Mouse (Mus musculus) MEL (cell line): ENCODE data around the gene Slc1a7. TPM values are rescaled to one million over a fixed set of nuclear protein-coding genes. Genes with fewer than 3 reads are reported as not detected.

ENCODE experiments used
- DNase-seq: peaks from one replicate; pipeline ENCODE4 v3.0.0; 2011; ENCODE audit warnings: low read depth, low spot score
- H3K27ac ChIP-seq: 2 replicates; pipeline ENCODE4 v1.5.1; 2012; ENCODE audit warnings: low read depth, mild to moderate bottlenecking, control low read depth, low read length, moderate library complexity; ENCODE audit not compliant: control insufficient read depth
- H3K27me3 ChIP-seq, 2 experiments: fragments of 150-350 bp in 1 of 2; sonication (generic) in 1 of 2; 2 replicates each; pipeline ENCODE4 v1.6.1; 2012; ENCODE audit warnings: low read length in 2 of 2, mild to moderate bottlenecking in 2 of 2, improper control_type of control experiment in 1 of 2, moderate library complexity in 1 of 2; ENCODE audit not compliant: insufficient read depth in 2 of 2, control insufficient read depth in 1 of 2
- H3K36me3 ChIP-seq, 2 experiments: 2 replicates each; pipeline ENCODE4 v1.6.1; 2012 to 2014; ENCODE audit warnings: low read length in 2 of 2, improper control_type of control experiment in 1 of 2, inconsistent platforms in 1 of 2, mild to moderate bottlenecking in 1 of 2; ENCODE audit not compliant: insufficient read depth in 2 of 2, control insufficient read depth in 1 of 2
- H3K4me1 ChIP-seq, 2 experiments: fragments of 150-350 bp in 1 of 2; sonication (generic) in 1 of 2; 2 replicates each; pipeline ENCODE4 v1.6.1; 2012; ENCODE audit warnings: low read length in 2 of 2, improper control_type of control experiment in 1 of 2, mild to moderate bottlenecking in 1 of 2; ENCODE audit not compliant: insufficient read depth in 2 of 2, control insufficient read depth in 1 of 2
- H3K4me3 ChIP-seq, 2 experiments: fragments of 150-350 bp in 1 of 2; sonication (generic) in 1 of 2; 2 replicates each; pipeline ENCODE4 v1.5.1; 2012; ENCODE audit warnings: low read depth in 2 of 2, low read length in 2 of 2, mild to moderate bottlenecking in 2 of 2, moderate library complexity in 2 of 2, control low read depth in 1 of 2, improper control_type of control experiment in 1 of 2; ENCODE audit not compliant: control insufficient read depth in 1 of 2, insufficient read depth in 1 of 2
- H3K79me2 ChIP-seq: 2 replicates; pipeline ENCODE4 v1.6.1; 2012; ENCODE audit warnings: mild to moderate bottlenecking, low read length, moderate library complexity; ENCODE audit not compliant: control insufficient read depth, poor library complexity, insufficient read depth
- H3K9ac ChIP-seq: 2 replicates; pipeline ENCODE4 v1.6.1; 2012; ENCODE audit warnings: low read depth, mild to moderate bottlenecking, control low read depth, low read length, moderate library complexity; ENCODE audit not compliant: control insufficient read depth, poor library complexity, severe bottlenecking
- H3K9me3 ChIP-seq: fragments of 150-350 bp; sonication (generic); replicated peaks from 2 replicates; pipeline ENCODE4 v1.6.1; 2012; ENCODE audit warnings: mild to moderate bottlenecking, low read length, improper control_type of control experiment, moderate library complexity; ENCODE audit not compliant: insufficient read depth
- CTCF ChIP-seq, 3 experiments: IDR thresholded peaks in 2 of 3; conservative IDR thresholded peaks in 1 of 3; 2 replicates each; pipeline ENCODE4 v1.5.1; 2011 to 2012; ENCODE audit warnings: low read length in 3 of 3, low read depth in 2 of 3, mild to moderate bottlenecking in 2 of 3, improper control_type of control experiment in 1 of 3, inconsistent platforms in 1 of 3, mixed read lengths in 1 of 3, moderate library complexity in 1 of 3; ENCODE audit not compliant: control insufficient read depth in 1 of 3, insufficient read depth in 1 of 3, poor library complexity in 1 of 3, severe bottlenecking in 1 of 3
- EP300 ChIP-seq, 2 experiments: IDR thresholded peaks; 2 replicates each; pipeline ENCODE4 v1.6.1; 2011; ENCODE audit warnings: improper control_type of control experiment in 2 of 2, low read length in 2 of 2, low read depth in 1 of 2, mild to moderate bottlenecking in 1 of 2
- ETS1 ChIP-seq: IDR thresholded peaks from 2 replicates; pipeline ENCODE4 v1.6.1; 2012; ENCODE audit warnings: low read depth, mild to moderate bottlenecking, inconsistent platforms, low read length, improper control_type of control experiment, moderate library complexity
- GABPA ChIP-seq: IDR thresholded peaks from 2 replicates; pipeline ENCODE4 v1.6.1; 2012; ENCODE audit warnings: low read depth, mild to moderate bottlenecking, inconsistent platforms, low read length, improper control_type of control experiment, moderate library complexity
- HCFC1 ChIP-seq: IDR thresholded peaks from 2 replicates; pipeline ENCODE4 v1.6.1; 2012; ENCODE audit warnings: low read depth, mild to moderate bottlenecking, inconsistent platforms, low read length, improper control_type of control experiment, moderate library complexity
- MAFK ChIP-seq: IDR thresholded peaks from 2 replicates; pipeline ENCODE4 v1.6.1; 2011; ENCODE audit warnings: low read depth, mild to moderate bottlenecking, low read length, improper control_type of control experiment, borderline replicate concordance
- MAX ChIP-seq: IDR thresholded peaks from 2 replicates; pipeline ENCODE4 v1.6.1; 2011; ENCODE audit warnings: low read length, improper control_type of control experiment
- MXI1 ChIP-seq: IDR thresholded peaks from 2 replicates; pipeline ENCODE4 v1.6.1; 2011; ENCODE audit warnings: mild to moderate bottlenecking, low read depth, low read length, improper control_type of control experiment
- NELFE ChIP-seq: IDR thresholded peaks from 2 replicates; pipeline ENCODE4 v1.6.1; 2011; ENCODE audit warnings: low read depth, low read length, improper control_type of control experiment
- NRF1 ChIP-seq: IDR thresholded peaks from 2 replicates; pipeline ENCODE4 v1.6.1; 2014; ENCODE audit warnings: low read depth, mild to moderate bottlenecking, inconsistent platforms, low read length, improper control_type of control experiment, moderate library complexity; ENCODE audit not compliant: poor library complexity, insufficient read depth, severe bottlenecking
- POLR2A ChIP-seq, 2 experiments: IDR thresholded peaks; 2 replicates each; pipeline ENCODE4 v1.6.1; 2011 to 2012; ENCODE audit warnings: low read length in 2 of 2, mild to moderate bottlenecking in 2 of 2, control low read depth in 1 of 2, improper control_type of control experiment in 1 of 2, low read depth in 1 of 2, moderate library complexity in 1 of 2; ENCODE audit not compliant: control insufficient read depth in 1 of 2, insufficient read depth in 1 of 2, poor library complexity in 1 of 2
- POLR2AphosphoS5 ChIP-seq: IDR thresholded peaks from 2 replicates; pipeline ENCODE4 v1.6.1; 2012; ENCODE audit warnings: low read depth, borderline replicate concordance, mild to moderate bottlenecking, inconsistent platforms, low read length, moderate library complexity, mixed read lengths
- SMC3 ChIP-seq: IDR thresholded peaks from 2 replicates; pipeline ENCODE4 v1.6.1; 2011; ENCODE audit warnings: low read depth, low read length, improper control_type of control experiment
- TAL1 ChIP-seq: IDR thresholded peaks from 2 replicates; pipeline ENCODE4 v1.6.1; 2012; ENCODE audit warnings: mild to moderate bottlenecking, inconsistent platforms, low read length, moderate library complexity, mixed read lengths
- TBP ChIP-seq: IDR thresholded peaks from 2 replicates; pipeline ENCODE4 v1.8.0; 2011; ENCODE audit warnings: low read depth, low read length, improper control_type of control experiment
- UBTF ChIP-seq: IDR thresholded peaks from 2 replicates; pipeline ENCODE4 v1.6.1; 2012; ENCODE audit warnings: low read depth, mild to moderate bottlenecking, inconsistent platforms, low read length, improper control_type of control experiment, moderate library complexity, borderline replicate concordance; ENCODE audit not compliant: insufficient read depth
- USF1 ChIP-seq: IDR thresholded peaks from 2 replicates; pipeline ENCODE4 v1.6.1; 2014; ENCODE audit warnings: low read depth, mild to moderate bottlenecking, inconsistent platforms, low read length, improper control_type of control experiment, moderate library complexity
- ZKSCAN1 ChIP-seq: IDR thresholded peaks from 2 replicates; pipeline ENCODE4 v1.6.1; 2012; ENCODE audit warnings: low read depth, mild to moderate bottlenecking, inconsistent platforms, low read length, improper control_type of control experiment, moderate library complexity
- ZMIZ1 ChIP-seq: IDR thresholded peaks from 2 replicates; pipeline ENCODE4 v1.6.1; 2012; ENCODE audit warnings: low read depth, mild to moderate bottlenecking, inconsistent platforms, low read length, improper control_type of control experiment, moderate library complexity
- polyA plus RNA-seq, 2 experiments: library from polyadenylated mRNA; stranded (reverse) in 1 of 2; unstranded in 1 of 2; fragments of >175 nt in 1 of 2; fragments of >200 nt in 1 of 2; gene quantifications; 2 replicates each; pipeline versions ENCODE4 v1.2.1 to v1.2.4; 2012; ENCODE audit warnings: low replicate concordance in 2 of 2, low read depth in 1 of 2; ENCODE audit not compliant: insufficient read length in 2 of 2, insufficient read depth in 1 of 2, missing spikeins in 1 of 2
- total RNA-seq: library from RNA; depleted of rRNA; stranded (reverse); fragments of 300-350 nt; gene quantifications from 2 replicates; pipeline ENCODE4 v1.2.3, GENCODE M21; 2012

Gene Slc1a7
- total and polyA plus RNA-seq, 3 experiments, result 0.68 TPM; not detected in 2

GRCm38 (mm10) chr4:108005328-108005727 is 37.2 kb downstream of the Slc1a7 start:
- H3K36me3 ChIP-seq, result no peaks in the 10 kb centered on the region
- TF ChIP-seq EP300 (IDR thresholded peaks at IDR 0.05; ENCODE audit: low read depth in 1 of 2, low read length in 2 of 2), result no peak
- 0 out of 4 replicates have a peak, but pooled peaks of 1 of the 2 experiments have one; percentile 24 for TF ChIP-seq POLR2A (IDR thresholded peaks at IDR 0.05; ENCODE audit: control insufficient read depth in 1 of 2, insufficient read depth in 1 of 2, low read depth in 1 of 2, low read length in 2 of 2, poor library complexity in 1 of 2)
- TF ChIP-seq POLR2AphosphoS5, result no peak
- H3K9ac ChIP-seq, result no peak overlapping the region
- no peaks in the 10 kb centered on the region for H3K4me1 ChIP-seq
- H3K4me3 ChIP-seq, result no peak overlapping the region
- no peak for DNase-seq
- H3K27ac ChIP-seq, result no peak overlapping the region
- no peaks in the 10 kb centered on the region; a peak in 1 of 4 replicates for H3K27me3 ChIP-seq
- H3K79me2 ChIP-seq, result no peaks in the 10 kb centered on the region
- H3K9me3 ChIP-seq, result no peaks in the 10 kb centered on the region

GRCm38 (mm10) chr4:108007532-108008103 is 39.5 kb downstream of the Slc1a7 start:
- no peak overlapping the region for H3K4me3 ChIP-seq
- no peak overlapping the region for H3K27ac ChIP-seq
- no peak for DNase-seq
- H3K9me3 ChIP-seq, result no peaks in the 10 kb centered on the region
- TF ChIP-seq MAFK, result no peak
- TF ChIP-seq MAX, result no peak
- no peak for TF ChIP-seq ZMIZ1
- TF ChIP-seq EP300 (IDR thresholded peaks at IDR 0.05; ENCODE audit: low read depth in 1 of 2, low read length in 2 of 2), result no peak
- TF ChIP-seq UBTF, result no peak
- TF ChIP-seq, all 39 proteins: peak for 0
- Histone ChIP-seq H3K4me1 (no peaks in the 10 kb centered on the region), H3K27me3 (no peaks in the 10 kb centered on the region; a peak in 1 of 4 replicates), H3K36me3 (no peaks in the 10 kb centered on the region), H3K79me2 (no peaks in the 10 kb centered on the region), H3K9ac (no peak overlapping the region)

GRCm38 (mm10) chr4:108008541-108008940 is 40.4 kb downstream of the Slc1a7 start:
- no peak overlapping the region for H3K9ac ChIP-seq
- H3K27ac ChIP-seq, result no peak overlapping the region
- no peaks in the 10 kb centered on the region for H3K9me3 ChIP-seq
- H3K4me3 ChIP-seq, result no peak overlapping the region
- no peaks in the 10 kb centered on the region for H3K36me3 ChIP-seq
- H3K79me2 ChIP-seq, result no peaks in the 10 kb centered on the region
- no peak for TF ChIP-seq NELFE
- no peak for TF ChIP-seq CTCF (IDR thresholded peaks at IDR 0.05 in 2 of 3, conservative IDR thresholded peaks at IDR 0.05 in 1 of 3; ENCODE audit: control insufficient read depth in 1 of 3, insufficient read depth in 1 of 3, low read depth in 2 of 3, low read length in 3 of 3, poor library complexity in 1 of 3, severe bottlenecking in 1 of 3)
- no peak for TF ChIP-seq GABPA
- TF ChIP-seq POLR2A (IDR thresholded peaks at IDR 0.05; ENCODE audit: control insufficient read depth in 1 of 2, insufficient read depth in 1 of 2, low read depth in 1 of 2, low read length in 2 of 2, poor library complexity in 1 of 2), result no peak
- no peak for TF ChIP-seq MAX
- TF ChIP-seq TAL1, result no peak
- no peak for TF ChIP-seq MXI1
- no peak for TF ChIP-seq ETS1
- TF ChIP-seq USF1, result no peak
- TF ChIP-seq SMC3, result no peak
- TF ChIP-seq HCFC1, result no peak
- no peak for TF ChIP-seq TBP
- no peak for TF ChIP-seq ZKSCAN1
- TF ChIP-seq NRF1, result no peak
- TF ChIP-seq, all 39 proteins: peak for 0
- no peaks in the 10 kb centered on the region for H3K4me1 ChIP-seq
- H3K27me3 ChIP-seq, result no peaks in the 10 kb centered on the region; a peak in 1 of 4 replicates
- peak; percentile 21 for DNase-seq
